Mouse (Mus musculus): ENCODE measurements at regions not wholly inside any gene's neighbourhood (a gene's known extent, or its start where the extent isn't known, plus 50 kb on each side); places are given as distances from the start of the nearest gene placed in this dataset.

DNA sequence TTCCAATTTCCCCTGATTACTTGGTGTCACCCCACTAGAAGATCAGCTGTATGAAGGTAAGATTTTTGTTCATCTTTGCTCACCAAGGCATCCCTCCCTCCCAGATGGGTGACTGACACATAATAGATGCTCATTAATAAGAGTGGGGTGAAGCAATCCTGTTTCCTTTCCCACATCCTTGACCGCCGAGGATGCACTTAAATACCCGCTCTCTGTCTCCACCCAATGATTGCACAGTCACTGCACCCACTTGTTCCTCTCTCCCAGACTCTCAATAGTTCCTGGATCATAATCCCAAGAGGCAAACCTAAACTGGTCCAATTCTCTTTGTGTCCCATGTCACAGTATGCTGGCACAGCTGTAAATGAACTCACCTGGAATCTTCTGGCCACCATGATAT, 86.4 kb upstream of the Ccn6 start:
- no peak for DNase-seq (ENCODE audit: low spot score)

DNA sequence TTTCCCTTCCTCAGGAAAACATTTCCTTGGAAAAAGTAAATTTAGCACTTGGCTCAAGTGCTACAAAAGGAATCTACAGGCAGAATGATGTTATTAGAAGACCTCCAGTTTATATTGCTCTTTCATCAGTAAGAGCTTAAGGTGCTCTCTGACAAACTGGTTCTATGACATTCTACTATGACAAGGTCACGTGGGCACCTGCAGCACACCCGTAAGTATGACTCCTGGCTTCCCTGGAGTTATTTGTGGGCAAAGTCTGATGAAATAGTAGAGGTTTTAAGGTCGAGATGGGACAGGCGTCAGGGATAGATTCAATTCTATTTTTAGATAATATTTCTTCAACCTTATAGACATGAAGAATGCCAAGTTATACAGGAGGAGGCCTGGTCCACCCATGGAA, 84.9 kb upstream of the Ccn6 start:
- no peak for DNase-seq (ENCODE audit: low spot score)

DNA sequence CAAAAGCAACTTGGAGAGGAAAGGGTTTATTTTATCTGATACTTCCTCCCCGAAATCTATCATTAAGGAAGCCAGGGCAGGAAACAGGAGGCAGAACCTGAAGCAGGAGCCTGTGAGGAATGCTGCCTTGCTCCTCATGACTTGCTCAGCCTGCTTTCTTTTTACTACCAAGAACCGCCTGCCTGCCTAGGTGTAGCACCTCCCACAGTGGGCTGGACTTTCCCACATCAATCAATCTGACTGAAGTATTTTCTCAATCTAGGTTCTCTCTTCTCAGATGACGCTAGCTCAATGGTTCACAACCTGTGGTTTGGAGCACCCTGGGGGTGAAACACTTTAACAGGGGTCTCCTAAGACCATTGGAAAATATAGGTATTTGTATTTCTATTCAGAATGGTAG, 83.4 kb upstream of the Ccn6 start:
- no peak for DNase-seq (ENCODE audit: low spot score)

DNA sequence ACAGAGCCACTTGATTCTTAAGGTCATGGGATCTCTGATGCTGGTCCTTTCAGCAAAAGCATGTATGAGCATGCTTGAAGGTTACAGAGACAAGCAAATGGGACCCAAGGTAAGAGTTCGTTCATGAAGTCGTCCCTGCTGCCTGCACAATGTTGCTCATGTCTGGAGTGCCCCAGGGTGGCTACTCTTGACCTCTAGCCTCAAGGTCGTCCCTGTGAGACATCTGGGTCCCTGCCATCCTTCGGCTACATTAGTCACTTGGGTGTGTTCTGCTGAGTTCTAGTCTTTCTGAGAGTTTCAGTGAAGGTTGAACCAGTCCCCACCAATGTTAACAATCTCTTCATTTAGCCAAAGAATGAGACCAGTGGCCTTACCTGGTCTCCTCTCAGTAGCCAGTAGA, 81.5 kb upstream of the Ccn6 start:
- DNase-seq (ENCODE audit: low spot score): no peak

- no peak for DNase-seq (ENCODE audit: low spot score)
Observed at GRCm38 (mm10) chr10:39244061-39244460, 80.5 kb upstream of the Ccn6 start.

- no peak for DNase-seq (ENCODE audit: low spot score)
Observed at GRCm38 (mm10) chr10:39242398-39242797, 78.8 kb upstream of the Ccn6 start.

DNA sequence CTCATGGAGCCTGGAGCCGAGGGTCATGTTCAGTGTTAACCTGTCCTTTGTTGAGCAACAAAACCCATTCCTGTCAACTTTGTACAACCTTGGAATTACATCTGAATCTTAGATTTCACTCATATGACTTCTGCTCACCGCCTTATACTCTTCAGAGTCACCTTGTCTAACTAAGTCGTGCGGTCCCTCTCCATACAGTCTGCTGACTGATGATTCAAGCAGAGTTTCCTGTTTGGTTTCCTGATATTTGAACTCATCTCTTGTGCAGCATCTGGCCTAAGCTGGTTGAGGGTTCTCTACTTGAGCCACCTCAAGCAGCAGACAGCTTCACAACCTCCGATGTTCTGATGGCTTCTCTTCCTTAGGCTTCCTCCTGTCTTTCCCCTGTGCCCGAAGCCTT, 78.3 kb upstream of the Ccn6 start:
- DNase-seq (ENCODE audit: low spot score): no peak

GRCm38 (mm10) chr10:39241486-39241885, 77.9 kb upstream of the Ccn6 start:
- DNase-seq (ENCODE audit: low spot score): no peak

GRCm38 (mm10) chr10:39240966-39241365, 77.4 kb upstream of the Ccn6 start:
- DNase-seq (ENCODE audit: low spot score): no peak

DNA sequence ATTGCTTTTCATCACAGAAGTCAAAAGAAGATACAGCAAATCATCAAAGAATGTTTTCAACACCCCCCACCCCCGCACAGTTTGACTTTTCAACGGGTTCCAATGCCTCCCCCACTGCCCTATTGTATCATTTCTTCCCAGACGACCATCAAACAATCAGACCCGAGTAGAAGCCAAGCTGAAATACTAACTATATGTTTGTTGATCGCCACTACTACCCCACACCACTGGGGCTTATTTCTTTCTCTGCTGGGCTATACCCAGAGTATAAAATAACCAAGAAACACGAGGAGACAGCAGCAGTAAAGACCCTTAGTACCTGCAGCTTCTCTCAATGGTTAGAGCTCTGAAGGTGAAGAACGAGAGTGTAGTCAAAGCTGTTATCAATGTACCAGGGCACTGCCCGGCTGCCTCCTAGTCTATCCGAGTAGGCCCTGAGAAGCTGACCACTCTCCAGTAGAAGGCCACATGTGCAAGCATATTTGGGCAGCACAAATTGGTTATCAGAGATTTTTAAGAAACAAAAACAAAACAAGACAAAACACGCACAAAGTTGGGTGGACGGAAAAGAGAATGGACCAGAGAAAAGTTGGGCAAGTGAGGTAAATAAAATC, 76.7 kb upstream of the Ccn6 start:
- no peak for DNase-seq (ENCODE audit: low spot score)

- peak; percentile 51 for DNase-seq (ENCODE audit: low spot score)
Observed at GRCm38 (mm10) chr10:39239498-39240177, 76.0 kb upstream of the Ccn6 start.

- peak; percentile 52 for DNase-seq (ENCODE audit: low spot score)
Observed at GRCm38 (mm10) chr10:39238596-39238995, 75.0 kb upstream of the Ccn6 start.

- DNase-seq (ENCODE audit: low spot score): no peak
Observed at GRCm38 (mm10) chr10:39237549-39237948, 74.0 kb upstream of the Ccn6 start.

DNA sequence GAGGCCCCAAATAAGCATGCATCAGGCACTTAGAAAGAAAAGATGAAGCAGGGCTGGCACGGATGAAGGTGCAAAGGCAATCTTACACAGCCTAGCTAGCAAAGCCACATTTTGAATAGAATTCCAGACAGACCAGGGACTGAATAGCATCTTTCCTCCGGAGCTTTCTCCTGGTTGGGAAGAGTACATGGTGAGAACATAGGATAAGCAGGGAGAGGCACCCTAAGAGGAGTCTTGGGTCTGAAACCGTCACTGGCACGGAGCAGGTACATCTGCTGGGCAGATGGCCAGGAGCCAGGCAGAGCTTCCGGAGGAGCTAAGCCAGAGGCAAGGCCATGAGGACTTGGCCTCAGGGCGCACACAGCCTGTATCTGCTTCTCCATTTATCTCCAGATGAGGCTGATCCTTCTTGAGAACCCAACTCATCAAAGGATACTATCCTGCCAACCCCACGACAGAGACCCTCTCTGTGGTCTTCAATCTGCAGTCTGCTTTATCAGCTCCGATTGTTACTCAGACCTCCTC, 70.4 kb upstream of the Ccn6 start:
- DNase-seq (ENCODE audit: low spot score): no peak

DNA sequence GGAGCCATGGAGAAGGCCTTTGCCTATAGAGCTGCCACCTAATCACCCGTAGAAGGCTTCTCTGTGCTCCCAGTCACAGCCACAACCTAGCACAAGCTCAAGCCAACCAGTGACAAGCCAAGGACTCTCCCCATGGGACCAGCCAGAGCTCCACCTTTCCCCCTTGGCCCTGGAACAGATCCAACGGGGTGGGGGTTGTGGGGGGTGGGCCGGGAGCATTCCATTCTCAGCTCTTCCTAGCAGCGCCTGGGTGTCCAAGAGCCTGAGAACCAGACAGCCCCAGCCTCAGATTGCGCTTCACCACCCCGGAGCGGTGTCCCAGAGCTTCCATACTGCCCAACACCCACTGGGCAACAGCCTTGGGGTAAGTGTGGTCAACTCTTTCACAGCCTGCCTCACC, 69.6 kb upstream of the Ccn6 start:
- no peak for DNase-seq (ENCODE audit: low spot score)

GRCm38 (mm10) chr10:39230634-39231410, 67.2 kb upstream of the Ccn6 start:
- DNase-seq (ENCODE audit: low spot score): no peak

DNA sequence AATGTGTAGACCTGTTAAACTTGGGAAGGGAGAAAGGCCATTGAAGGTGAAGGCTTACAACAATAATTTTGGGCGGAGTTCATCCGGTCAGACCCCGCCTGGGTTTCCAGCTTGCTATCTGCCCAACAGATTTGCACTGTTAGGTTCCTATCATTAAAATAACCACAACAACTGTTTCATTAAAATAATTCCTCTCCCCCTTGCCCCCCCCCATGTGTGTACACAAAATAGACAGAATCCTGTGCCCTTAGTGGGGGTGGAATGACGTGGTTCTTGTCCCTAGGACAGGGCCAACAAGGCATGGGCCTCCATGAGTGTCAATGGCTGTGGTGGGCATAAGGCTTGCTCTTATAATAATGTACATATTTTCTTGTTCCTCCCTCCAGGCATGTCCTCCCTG, 65.6 kb upstream of the Ccn6 start:
- no peak for DNase-seq (ENCODE audit: low spot score)

DNA sequence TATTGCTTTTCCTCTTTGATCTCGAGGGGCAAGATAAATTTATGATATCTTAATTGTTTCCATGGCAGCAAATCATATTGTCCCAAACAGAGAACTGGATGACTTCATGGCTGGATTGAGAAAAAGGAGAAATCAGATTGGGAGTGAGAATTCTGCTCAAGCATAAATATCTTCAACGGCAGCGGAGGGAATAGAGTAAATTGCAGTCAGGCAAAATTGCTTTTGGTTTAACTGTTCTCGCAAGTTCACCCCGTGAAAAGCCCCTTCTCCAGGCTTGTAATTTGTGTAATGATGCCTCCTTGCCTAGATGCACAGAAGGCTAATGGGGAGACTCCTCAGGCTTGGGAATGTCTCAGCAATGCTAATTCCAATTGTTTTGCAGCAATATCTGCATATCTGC, 64.4 kb upstream of the Ccn6 start:
- DNase-seq (ENCODE audit: low spot score): no peak

DNA sequence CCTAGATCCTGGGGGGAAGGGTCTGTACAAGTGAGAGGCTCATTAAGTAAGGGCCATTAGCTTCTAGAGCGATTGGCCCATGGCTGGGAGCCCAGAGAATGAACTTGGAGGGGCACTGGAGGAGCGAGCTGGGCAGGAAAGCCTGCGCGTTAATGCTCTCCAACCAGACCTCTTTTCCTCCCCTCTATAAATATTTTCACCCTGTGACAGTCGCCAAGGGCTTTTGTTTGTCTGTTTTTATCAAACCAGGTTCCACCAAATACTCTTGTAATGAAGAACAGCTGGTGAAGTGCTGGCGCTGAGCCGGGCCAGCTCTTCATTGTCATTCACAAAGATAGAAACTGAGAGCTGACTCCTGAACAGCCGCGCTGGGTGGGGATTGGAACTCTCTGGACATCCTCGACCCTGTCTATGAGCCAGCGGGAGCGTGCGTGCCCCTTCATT, 63.9 kb upstream of the Ccn6 start:
- no peak for DNase-seq (ENCODE audit: low spot score)

GRCm38 (mm10) chr10:39226518-39226917, 62.9 kb upstream of the Ccn6 start:
- DNase-seq (ENCODE audit: low spot score): no peak

DNA sequence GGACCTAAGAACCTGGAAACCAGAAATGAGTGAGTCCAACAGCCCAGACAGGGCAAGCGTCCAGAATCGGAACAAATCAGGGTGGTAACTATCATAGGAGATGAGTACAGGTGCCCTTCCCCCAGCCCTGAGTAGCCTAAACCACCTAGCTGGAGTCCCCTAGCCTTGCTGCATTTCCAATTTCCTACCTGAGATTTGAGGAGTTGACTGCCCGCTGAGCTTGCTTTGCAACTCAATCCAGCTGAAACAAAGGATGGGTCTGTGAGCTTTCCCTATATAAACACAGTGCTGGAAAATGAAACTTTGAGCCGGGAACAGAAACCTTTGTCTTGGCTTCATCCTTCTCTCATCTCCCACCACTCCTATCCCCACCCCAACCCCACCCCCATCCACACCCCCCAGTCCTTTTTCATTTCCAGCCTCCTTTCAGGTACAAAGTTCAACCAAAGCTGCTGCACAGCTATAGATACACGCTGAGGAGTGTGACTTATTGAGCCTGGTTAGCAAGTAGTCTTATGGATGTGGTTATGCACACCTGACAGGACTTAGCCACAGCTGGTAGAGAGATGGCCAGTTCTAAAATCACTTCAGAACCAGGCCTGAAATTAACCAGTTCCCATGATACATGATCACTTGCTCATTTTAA, 61.0 kb upstream of the Ccn6 start:
- DNase-seq (ENCODE audit: low spot score): no peak

GRCm38 (mm10) chr10:39221028-39221427, 57.4 kb upstream of the Ccn6 start:
- no peak for DNase-seq (ENCODE audit: low spot score)

DNA sequence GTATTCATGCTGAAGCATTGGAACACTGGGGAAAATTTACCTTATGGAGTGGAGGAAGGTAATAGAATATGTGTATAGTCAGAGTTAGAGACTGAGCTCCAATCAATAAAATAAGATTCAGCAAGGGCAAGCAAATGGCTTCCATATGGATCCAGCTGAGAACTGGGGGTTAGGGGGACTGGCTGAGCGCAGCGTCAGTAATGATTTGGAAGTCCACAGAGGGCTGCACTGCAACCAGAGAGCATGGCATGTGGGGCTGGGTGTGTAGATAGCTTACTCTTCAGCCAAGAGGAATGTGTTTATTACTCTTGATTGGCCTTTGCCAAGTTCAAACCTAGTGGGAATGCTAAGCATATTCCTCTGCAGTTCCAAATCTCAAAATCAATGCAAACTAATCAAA, 55.8 kb upstream of the Ccn6 start:
- DNase-seq (ENCODE audit: low spot score): no peak

Data from ovary, adult 18-20 months (tissue).